Mouse (Mus musculus): ENCODE data around the gene Styx.

Styx gene

DNA sequence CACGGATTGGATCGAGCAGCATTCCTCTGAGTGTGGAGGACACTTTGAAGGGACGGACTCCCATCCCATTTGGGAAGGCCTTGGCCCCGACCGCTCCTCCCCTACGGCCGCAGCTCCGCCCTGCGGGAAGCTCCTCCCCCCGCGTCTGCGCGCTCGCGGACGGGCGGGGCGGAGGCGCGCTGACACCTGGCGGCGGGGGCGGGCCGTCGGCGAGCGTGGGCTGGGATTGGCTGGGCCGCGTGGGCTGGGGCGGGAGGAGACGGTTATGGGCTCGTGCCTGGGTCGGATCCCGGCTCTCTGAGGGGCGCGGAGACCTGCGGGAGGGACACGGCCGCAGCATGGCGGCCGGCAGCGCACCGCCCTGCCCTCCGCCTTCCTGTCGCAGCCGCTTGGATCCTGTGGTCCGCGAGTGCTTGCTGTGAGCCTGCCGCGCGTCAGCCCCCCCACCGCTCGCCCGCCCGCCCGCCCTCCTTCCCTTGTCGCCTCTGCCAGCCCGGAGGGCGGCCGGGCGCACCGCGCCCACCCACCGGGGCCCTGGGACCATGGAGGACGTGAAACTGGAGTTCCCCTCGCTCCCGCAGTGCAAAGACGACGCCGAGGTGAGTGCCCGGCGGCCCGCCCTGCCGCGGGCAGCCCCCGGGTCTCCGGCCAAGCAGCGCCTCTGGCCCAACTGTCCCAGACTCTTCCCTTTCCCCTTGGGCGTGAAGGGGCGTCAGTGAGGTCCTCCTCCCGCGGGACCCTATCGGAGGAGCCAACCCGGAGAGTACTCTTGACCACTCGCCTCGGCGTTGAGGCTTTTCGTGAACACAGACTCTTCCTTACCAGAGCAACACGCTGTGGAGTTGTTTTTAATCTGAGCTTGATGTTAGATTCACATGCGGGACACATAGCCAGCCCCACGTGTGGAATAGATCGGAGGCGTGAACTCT, at the start of gene Styx:
Gene Styx (plus strand): TSS at position 163 of the 929 bp plus-strand sequence.
- peak; percentile 93 to 95 for DNase-seq (ENCODE audit: low spot score in 2 of 2)

DNA sequence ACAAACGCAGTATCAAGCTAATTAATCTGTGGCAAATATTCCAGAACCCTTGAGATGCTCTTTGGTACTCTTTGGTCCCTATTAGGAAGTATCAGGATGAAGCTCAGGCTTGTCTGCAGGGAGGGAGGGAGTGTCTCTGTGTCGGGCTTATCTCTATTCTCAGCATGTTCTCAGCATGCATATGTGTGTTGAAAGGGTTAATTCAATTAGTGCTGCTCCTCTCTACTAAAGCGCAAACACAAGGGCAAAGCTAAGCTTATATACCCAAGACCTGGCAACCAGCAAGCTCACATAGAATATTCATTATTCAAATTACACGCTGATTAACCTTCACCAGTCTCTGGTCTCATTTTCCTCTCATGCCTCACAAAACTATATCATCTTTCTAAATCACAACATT, 47.0 kb upstream of the Styx start:
- DNase-seq (ENCODE audit: low spot score in 2 of 2): no peak

DNA sequence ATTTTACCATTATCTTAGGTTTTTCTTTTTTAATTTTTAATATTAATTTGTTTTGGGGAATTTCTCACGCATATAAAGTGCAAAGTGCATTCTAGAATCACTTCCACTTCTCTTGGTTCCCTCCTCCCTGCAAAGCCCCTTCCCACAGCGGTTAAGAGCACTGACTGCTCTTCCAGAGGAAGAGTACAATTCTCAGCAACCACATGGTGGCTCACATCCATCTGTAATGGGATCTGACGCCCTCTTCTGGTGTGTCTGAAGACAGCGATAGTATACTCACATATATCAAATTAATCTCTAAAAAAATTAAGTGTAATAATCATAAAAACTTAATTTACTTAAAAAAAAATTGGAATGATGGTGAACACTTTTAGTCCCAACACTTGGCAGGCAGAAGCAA, 46.5 kb upstream of the Styx start:
- DNase-seq (ENCODE audit: low spot score in 2 of 2): no peak

DNA sequence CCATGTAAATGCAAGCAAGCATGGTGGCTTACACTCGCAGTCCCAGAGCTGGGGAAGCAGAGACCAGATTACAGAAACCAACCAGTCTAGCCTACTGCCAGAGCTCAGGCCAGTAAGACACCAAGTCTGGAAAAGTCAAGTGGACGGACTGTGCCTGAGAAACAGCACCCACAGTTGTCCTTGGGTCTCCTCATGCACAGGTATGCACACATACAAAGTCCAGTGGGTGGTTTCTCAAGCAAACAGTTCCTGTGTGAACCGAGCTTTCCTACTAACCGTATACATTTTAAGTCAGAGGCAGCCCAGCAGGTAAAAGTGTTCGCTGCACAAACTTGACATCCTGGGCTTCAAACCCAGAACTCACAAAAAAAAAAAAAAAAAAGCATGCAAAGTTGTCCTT, 45.0 kb upstream of the Styx start:
- no peak for DNase-seq (ENCODE audit: low spot score in 2 of 2)

DNA sequence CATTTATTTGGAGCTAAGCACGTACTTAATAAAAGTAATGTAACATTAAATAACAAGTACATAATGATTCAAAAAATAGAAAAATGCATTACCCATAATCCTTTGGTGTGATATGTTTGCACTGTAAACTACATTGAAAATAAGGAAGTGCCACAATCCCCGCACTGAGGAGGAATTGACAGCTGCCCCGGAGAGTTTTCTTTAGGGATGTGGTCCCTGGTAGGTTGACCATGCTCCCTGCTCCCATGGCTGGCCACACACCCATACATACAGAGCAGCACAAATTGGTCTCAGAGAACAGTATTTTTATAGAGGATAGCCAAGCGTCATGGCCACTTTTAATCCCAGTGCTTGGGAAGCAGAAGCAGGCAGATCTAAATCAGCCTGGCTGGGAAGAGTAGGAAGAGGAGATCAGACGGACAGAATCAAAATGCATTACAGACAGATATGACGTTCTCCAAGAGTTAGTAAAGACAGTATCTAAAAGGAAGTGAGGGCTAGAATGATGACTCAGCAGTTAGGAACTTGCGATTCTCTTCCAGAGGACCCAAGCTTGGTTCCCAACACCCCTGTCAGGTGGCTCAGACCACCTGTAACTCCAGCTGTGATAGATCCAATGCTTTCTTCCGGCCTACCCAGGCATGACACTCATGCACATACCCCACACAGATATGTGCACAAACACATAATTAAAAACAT, 43.1 kb upstream of the Styx start:
- DNase-seq (ENCODE audit: low spot score in 2 of 2): no peak

DNA sequence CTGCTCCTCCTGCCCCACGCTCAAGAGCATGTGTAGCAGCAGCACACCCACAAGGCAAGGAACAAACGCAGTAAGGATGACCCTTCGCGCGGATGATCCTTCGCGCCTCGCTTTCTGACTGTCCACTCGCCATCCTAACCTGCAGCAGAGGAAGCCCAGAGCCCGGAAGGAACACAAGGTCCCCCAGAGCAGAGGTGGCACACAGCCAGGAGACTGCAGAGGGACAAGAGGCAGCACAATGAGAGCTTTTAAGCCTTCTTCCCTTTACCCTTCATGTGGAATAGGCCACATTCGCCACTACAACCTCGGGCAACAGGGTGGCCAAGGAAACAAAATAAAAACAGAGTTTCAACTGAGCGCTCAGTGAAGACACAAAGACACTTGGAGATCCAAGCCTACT, 41.2 kb upstream of the Styx start:
- no peak for DNase-seq (ENCODE audit: low spot score in 2 of 2)

DNA sequence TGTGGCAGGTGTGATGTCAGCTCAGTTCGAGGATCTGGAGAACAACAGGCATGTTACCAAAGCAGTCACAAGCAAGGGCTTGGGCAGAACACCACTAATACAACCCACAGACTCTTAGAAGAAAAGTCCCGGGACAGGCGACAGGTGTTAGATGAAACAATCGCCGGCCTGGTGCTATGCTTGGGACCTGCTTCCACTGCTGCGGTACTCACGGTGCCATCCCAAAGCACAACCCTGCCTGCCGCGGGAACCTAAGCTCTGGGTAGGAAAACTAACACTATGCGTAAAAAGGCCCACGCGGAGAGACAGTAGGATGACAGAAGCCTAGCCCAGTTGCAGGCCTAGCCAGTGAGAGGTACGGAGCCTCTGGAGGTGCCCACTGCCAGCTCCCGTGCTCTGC, 40.8 kb upstream of the Styx start:
- no peak for DNase-seq (ENCODE audit: low spot score in 2 of 2)

DNA sequence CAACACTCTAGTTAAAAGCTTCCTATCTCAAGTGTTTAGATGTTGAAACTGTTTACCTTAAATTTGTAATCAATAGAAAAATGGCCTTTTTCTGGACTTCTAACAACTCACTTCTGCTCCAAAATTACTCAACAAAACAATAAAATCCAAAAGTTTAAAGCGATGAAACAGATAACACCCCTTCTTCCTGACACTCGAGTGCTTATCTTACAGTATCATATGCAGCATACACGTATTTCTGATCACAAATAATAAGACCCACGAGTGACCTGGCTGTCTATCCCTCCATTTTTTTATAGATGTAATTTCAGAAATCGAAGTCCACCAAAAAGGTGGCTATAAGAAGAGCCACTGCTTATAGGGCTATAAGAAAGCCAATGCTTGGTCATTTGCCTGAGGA, 34.0 kb upstream of the Styx start:
- DNase-seq (ENCODE audit: low spot score in 2 of 2): no peak

DNA sequence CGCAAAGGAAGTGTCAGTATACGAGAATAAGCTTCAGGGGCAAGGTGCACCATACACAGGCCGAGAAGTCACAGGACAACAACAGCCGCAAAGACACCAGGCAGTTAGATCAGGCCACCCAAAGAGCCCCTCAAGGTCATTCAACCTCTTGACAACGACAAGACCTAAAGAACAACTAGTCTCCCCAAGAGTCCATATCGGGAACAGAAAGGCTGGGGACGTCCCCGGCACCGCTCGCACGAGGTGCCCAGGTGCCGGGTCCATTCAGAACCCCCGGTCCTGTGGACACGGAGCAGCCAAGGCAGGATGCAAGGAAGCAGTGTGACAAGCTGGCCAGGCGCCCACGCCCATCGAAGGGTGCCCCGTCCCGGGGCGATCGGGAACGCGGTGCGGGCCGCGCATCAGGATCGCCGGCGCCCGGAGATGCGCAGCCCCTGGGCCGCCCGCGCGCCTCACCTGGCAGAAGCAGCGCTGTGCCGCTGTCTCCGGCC, 32.9 kb upstream of the Styx start:
- no peak for DNase-seq (ENCODE audit: low spot score in 2 of 2)

DNA sequence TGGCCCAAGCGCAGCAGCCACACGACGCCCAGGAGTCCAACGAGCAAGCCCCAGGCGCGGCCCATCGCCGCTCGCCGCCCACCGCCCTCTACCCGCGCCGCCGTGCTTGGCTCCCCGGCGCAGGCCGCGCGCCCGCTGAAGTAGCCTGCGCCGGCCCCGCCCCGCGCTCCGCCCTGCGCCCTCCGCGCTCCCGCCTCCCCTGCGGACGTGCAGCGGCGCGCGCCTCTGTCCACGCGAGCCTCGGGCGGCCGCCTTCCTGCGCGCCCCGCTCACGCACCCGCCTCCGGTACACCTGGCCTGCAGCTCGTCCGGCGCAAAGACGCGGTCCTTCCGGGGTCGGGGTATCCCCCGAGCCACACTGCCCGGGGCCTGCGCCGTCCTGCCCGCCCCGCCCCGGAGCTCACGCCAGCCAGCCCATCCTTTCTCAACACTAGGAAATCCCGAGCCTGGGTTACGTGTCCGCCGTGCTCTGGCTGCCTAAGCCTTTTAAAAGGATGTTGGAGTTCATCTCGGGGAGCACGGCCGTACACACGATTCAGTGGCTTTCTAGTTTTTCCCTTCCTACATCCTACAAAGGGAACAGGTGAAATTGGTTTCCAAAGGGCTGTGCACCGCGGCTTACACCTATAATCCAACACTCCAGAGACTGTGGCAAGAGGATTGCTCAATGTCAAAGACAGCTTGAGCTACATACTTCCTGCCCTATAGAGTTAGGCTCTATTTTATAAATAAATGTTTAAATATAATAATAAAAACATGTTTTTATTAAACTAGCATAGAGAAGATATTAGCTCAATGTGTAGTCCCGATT, 32.3 kb upstream of the Styx start, which contains the start of gene Ero1l:
Gene Ero1l (minus strand): TSS at position 346 of the 811 bp plus-strand sequence.
- DNase-seq (ENCODE audit: low spot score in 2 of 2): peak; percentile 73 to 84

DNA sequence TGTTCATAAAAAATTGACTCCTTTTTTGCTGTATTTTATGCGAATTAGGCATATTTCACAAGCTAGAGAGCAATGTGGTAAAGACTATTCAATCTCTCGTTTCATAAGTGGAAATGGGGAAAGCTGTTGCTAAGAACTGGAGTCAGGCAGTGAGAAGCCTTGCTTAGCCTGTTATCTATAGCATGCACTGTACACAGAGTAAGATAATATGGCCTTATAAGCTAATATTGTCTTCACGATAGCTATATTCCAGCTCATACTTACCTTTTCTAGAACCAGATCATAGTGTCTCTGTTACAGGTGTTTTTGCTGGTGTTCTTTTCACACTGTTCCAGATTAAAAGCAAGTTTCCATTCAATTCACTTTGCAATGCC, 31.7 kb upstream of the Styx start:
- no peak for DNase-seq (ENCODE audit: low spot score in 2 of 2)

DNA sequence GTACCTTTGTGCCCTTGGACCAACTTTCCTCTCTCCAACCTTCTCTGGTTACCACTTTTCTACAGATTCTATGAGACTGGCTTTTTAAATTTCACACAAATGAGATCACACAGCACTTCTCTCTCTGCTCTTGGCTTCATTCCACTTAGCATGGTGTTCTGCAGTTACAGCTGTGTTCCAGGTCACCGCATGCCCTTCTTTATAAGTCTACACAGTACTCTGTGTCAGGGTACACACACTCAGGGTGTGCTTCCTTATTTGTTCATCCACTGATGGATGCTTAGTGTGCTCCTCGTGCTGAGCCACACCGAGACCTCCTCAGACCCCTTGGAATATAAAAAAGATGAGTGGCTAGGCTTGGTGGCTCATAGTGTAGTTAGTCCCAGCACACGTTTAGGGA, 30.8 kb upstream of the Styx start:
- no peak for DNase-seq (ENCODE audit: low spot score in 2 of 2)

DNA sequence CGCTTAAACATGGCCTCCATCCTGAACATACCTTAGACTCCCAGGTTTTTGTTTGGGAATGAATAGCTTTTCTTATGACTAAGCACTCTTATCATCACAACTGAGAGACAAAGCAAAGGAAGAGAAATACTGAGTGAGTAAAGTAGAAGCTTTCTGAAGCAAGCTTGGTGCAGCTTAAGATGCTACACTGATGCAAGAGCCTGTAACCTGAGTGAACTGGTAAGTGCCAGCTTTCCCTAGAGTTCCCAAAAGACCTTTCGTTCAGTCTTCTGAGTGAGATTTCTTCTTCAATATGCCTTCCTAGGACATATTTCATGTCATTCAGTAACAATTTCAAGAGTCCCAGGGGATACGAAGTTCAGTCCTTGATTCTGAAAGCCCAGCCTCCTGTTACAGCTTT, 29.8 kb upstream of the Styx start:
- no peak for DNase-seq (ENCODE audit: low spot score in 2 of 2)

DNA sequence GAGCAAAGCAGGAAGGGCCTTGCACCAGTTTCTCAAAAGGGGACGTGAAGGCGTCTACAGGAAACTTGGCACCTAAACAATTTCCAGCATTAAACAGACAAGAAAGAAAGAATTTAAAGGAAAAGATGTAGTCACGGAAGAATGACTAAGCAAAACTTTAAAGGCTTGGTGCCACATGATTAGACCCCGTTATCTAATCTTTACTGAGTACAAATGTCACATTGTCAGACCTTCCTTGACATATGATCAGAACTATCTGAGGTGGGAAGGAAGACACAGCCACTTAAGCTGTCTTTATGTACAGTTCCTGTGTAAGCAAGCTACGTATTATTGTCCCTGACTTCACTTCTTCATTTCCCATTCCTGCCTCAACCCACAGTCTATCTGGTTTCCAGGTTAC, 29.3 kb upstream of the Styx start:
- DNase-seq (ENCODE audit: low spot score in 2 of 2): no peak

DNA sequence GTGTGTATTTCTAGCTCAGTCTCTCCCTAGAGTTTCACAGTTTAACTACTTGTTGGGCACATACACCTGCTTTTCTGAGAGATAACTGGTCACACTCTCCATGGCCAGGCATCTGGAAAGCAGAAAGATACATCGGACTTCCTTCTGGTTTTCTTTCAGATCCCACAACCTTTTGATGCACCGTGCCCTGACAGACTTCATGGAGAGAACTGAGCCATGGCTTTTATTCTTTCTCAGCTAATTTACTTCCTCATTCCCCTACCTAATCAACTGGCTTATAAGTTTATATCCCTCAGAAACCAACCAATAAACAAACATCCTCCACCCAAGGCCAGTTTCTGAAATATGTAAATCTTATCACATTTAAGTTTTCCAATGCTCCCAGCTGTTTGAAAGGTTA, 28.4 kb upstream of the Styx start:
- no peak for DNase-seq (ENCODE audit: low spot score in 2 of 2)

DNA sequence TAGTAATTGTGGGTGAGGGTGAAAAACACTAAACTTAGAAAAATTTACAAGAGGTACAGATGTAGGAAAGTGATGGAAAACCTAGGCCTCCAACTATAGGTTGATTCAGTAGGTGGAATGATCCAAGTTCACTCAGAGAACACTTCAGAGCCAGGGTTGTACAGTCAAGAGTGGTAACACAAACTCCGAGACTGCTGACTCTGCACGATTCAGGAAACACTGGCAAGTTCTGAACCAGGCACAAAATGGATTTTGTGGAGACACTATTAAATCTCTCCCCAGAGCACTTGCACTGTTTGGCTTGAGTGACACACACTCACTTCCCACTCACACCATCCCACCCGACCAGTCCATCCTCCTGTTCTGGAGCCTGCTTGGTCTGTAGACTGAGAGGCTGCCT, 27.6 kb upstream of the Styx start:
- DNase-seq (ENCODE audit: low spot score in 2 of 2): no peak

DNA sequence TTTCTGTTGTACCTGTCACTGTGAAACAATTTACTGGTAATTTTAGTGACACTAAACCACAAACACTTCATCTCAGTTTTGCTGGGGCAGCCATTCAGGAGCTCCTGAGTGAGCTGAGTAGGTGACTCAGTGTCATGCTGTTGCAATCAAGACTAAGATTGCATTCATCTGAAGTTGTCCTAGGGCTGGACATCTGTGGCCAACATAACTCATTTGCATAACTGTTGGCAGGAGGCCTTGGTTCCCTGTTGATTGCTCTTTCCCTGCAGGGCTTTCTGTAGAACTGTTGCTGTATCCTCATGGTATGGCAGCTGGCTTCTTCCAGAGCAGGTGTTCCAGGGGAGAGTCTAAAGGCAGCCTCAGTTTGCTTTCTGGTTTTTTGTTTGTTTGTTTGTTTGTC, 25.4 kb upstream of the Styx start:
- DNase-seq (ENCODE audit: low spot score in 2 of 2): no peak

DNA sequence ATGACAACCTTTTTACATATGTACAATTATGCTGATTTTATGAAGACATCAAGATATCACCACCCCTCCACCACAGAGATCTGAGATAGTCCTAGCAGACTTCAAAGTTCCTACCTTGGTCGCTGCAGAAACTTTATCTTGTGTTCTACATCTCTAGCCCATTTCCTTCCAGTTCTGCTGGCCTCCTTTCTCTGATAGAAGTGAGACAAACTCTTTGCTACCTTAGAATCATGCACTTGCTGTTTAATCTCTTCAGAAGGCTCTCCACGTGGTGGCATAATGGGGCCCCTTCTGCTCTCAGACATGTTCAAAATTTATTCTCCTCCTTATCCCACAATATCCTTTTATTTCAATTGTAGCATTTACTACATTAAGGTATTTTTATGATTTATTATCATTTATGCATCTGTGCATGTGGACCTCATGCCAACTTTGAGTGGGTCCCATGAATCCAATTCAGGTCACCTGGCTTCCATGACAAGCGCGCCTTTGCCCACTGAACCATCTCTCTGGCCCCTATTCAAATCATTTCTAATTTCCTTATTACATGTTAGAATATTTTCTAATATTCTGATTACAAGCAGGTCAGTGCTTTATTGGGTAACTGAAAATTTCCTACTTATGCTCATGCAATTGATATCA, 22.7 kb upstream of the Styx start:
- no peak for DNase-seq (ENCODE audit: low spot score in 2 of 2)

DNA sequence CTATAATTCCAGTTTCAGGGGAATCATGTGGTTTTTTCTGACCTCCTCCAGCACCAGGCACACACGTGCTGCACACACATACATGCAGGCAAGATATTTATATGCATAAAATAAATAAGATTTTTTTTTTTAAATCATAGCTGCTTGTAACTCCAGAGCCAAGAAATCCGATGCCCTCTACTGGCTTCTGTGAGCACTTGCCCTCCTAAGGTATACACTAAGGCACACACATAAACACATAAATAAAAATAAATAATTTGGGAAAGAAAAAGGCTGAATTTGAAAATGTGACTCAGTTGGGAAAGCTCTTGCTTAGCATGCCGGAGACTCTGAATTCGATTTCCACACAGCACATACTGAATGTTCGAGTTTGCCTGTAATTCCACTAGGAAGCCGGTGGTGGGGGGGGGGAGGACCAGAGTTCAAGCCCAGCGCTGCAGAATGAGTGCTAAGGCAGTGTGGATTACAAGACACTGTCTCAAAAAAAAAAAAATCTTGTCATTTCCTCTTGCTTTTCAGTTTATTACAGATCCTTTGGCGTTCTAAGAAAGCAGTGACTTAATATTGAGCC, 21.8 kb upstream of the Styx start:
- DNase-seq (ENCODE audit: low spot score in 2 of 2): no peak

DNA sequence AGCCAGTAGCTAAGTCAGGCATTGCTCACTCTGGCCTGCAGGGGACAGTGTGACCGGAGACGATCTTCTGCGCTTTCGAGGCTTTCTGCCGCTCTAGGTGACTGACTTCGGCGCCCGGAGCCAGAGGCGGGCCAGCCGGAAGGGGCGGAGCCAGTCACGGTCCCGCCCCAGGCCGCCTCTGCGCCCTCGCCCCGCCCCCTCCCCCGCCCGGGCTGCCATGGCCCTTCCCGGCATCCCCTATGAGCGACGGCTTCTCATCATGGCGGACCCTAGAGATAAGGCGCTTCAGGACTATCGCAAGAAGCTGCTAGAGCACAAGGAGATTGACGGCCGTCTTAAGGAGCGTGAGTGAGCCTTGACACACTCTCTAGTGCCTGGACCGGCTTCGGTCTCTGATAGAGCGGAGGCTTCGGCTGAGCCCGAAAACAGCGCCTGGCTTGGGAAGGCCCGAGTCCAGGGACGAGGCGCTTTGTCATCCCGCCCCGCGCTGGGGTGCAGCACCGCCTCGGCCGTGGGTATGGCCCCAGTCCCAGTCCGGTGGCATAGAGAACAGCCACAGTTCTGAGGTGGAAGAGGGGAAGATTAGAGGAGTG, 21.2 kb upstream of the Styx start, which contains the start of gene Psmc6:
Gene Psmc6 (plus strand): TSS at position 200 of the 593 bp plus-strand sequence.
- peak; percentile 89 to 90 for DNase-seq (ENCODE audit: low spot score in 2 of 2)

Data from urinary bladder, adult 18-20 months (tissue).